Mouse (Mus musculus) embryonic stem cell, embryonic (primary cell): Measurements from ENCODE around the gene Pde2a.
"Not testable (repeated sequence)": the region's sequence is repeated elsewhere in the genome, so short reads cannot be mapped to it uniquely, and the experiment has no call there.

Source experiments
- CTCF ChIA-PET, 4 experiments: fragments of 300-600 bp in 2 of 4; fragments of 350-600 bp in 2 of 4; sonication (Branson Sonifier 250); formaldehyde crosslinking; loops; one replicate each; lab custom pipeline; 2022; ENCODE audit warnings: inconsistent platforms in 2 of 4; lab: Charles Lee
- POLR2A ChIA-PET, 4 experiments: fragments of 300-600 bp in 2 of 4; fragments of 350-600 bp in 2 of 4; sonication (Branson Sonifier 250); formaldehyde crosslinking; loops; one replicate each; lab custom pipeline; 2022; ENCODE audit warnings: antibody characterized with exemption in 4 of 4, inconsistent platforms in 1 of 4; lab: Charles Lee

The Pde2a gene

GRCm38 (mm10) chr7:101539774-101540173, 118.3 kb downstream of the Pde2a start:
- ChIA-PET CTCF (interaction anchor here in 3 of 4 experiments (0.6 to 3.8 kb wide), 7 partner anchors 37 to 595 kb away, joined by 3 to 22 read pairs (median 6); no protein-coding TSS in a partner anchor), POLR2A (no interaction called here)

- ChIA-PET CTCF (interaction anchor here (0.6 to 3.5 kb wide), 26 partner anchors 8 to 479 kb away, joined by 3 to 22 read pairs (median 5); partner anchors contain the start of gene Atg16l2 (in 1 of the 4)), POLR2A (no interaction called here)
Measured at GRCm38 (mm10) chr7:101540684-101541083, 119.2 kb downstream of the Pde2a start.

- CTCF ChIA-PET, result interaction anchor here (0.6 to 2.0 kb wide), 37 partner anchors 9 to 503 kb away, joined by 3 to 20 read pairs (median 4); partner anchors contain the start of gene Atg16l2 (in 1 of the 4)
- POLR2A ChIA-PET, result interaction anchor here in 1 of 4 experiments (0.6 kb wide), 1 partner anchor 117 kb away, joined by 6 read pairs; no protein-coding TSS in a partner anchor
Measured at GRCm38 (mm10) chr7:101541132-101541531, 119.6 kb downstream of the Pde2a start.

- ChIA-PET POLR2A (interaction anchor here in 1 of 4 experiments (0.6 kb wide), 1 partner anchor 117 kb away, joined by 6 read pairs; no protein-coding TSS in a partner anchor), CTCF (interaction anchor here (0.6 to 2.0 kb wide), 35 partner anchors 9 to 503 kb away, joined by 3 to 20 read pairs (median 4); partner anchors contain the start of gene Atg16l2 (in 1 of the 4))
Measured at GRCm38 (mm10) chr7:101541734-101542133, 120.2 kb downstream of the Pde2a start.

GRCm38 (mm10) chr7:101547651-101548050, 126.2 kb downstream of the Pde2a start:
- POLR2A ChIA-PET, result no interaction called here
- CTCF ChIA-PET, result no interaction called here

GRCm38 (mm10) chr7:101549266-101549665, 127.8 kb downstream of the Pde2a start:
- CTCF ChIA-PET, result interaction anchor here in 1 of 4 experiments (1.2 kb wide), 1 partner anchor 11 kb away, joined by 3 read pairs; no protein-coding TSS in a partner anchor
- POLR2A ChIA-PET, result no interaction called here

GRCm38 (mm10) chr7:101550686-101551485, 129.4 kb downstream of the Pde2a start:
- ChIA-PET CTCF (interaction anchor here in 2 of 4 experiments (0.6 to 1.5 kb wide), 3 partner anchors 10 to 49 kb away, joined by 4 read pairs; no protein-coding TSS in a partner anchor), POLR2A (interaction anchor here in 1 of 4 experiments (1.0 kb wide), 1 partner anchor 14 kb away, joined by 5 read pairs; no protein-coding TSS in a partner anchor)

- ChIA-PET POLR2A (no interaction called here), CTCF (interaction anchor here in 1 of 4 experiments (0.6 to 1.5 kb wide), 2 partner anchors 10 to 50 kb away, joined by 4 read pairs; no protein-coding TSS in a partner anchor)
Measured at GRCm38 (mm10) chr7:101551530-101551929, 130.0 kb downstream of the Pde2a start.

GRCm38 (mm10) chr7:101555473-101555872, 134.0 kb downstream of the Pde2a start:
- CTCF ChIA-PET, result interaction anchor here in 1 of 4 experiments (1.2 kb wide), 1 partner anchor 14 kb away, joined by 4 read pairs; no protein-coding TSS in a partner anchor
- POLR2A ChIA-PET, result not testable (repeated sequence)

GRCm38 (mm10) chr7:101557391-101557790, 135.9 kb downstream of the Pde2a start:
- POLR2A ChIA-PET, result no interaction called here
- CTCF ChIA-PET, result interaction anchor here in 2 of 4 experiments (0.6 kb wide), 2 partner anchors 44 to 191 kb away, joined by 3 to 8 read pairs; no protein-coding TSS in a partner anchor

- CTCF ChIA-PET, POLR2A ChIA-PET: not testable (repeated sequence)
Measured at GRCm38 (mm10) chr7:101559393-101559792, 137.9 kb downstream of the Pde2a start.
